Mouse (Mus musculus): ENCODE results near the gene Mettl27. TPM values are rescaled to one million over a fixed set of nuclear protein-coding genes. Genes with fewer than 3 reads are reported as not detected.

The Mettl27 gene
- polyA plus RNA-seq, 1 experiment: 10.9 TPM

- Histone ChIP-seq H3K4me1 (ENCODE audit: control insufficient read depth, insufficient read depth, low read length) (no peaks in the 10 kb centered on the region), H3K27me3 (ENCODE audit: control insufficient read depth, insufficient read depth, low read length) (no peaks in the 10 kb centered on the region), H3K27ac (ENCODE audit: insufficient read depth, low read length) (no peak overlapping the region), H3K4me3 (replicated peaks; ENCODE audit: insufficient read depth, low read depth, low read length) (no peak overlapping the region)
- TF ChIP-seq CTCF (IDR thresholded peaks at IDR 0.05; ENCODE audit: borderline replicate concordance, insufficient read depth, low read depth, low read length): no peak
- TF ChIP-seq POLR2A (IDR thresholded peaks at IDR 0.05; ENCODE audit: borderline replicate concordance, insufficient read depth, low read length): no peak
- 84% methylated on average over 20 of the region's 20 CpGs for WGBS
- DNase-seq: no peak
Observed at GRCm38 (mm10) chr5:134967164-134967944, 35.2 kb downstream of the Mettl27 start.

- Histone ChIP-seq H3K27ac (ENCODE audit: insufficient read depth, low read length) (no peak overlapping the region), H3K27me3 (ENCODE audit: control insufficient read depth, insufficient read depth, low read length) (no peaks in the 10 kb centered on the region), H3K4me1 (ENCODE audit: control insufficient read depth, insufficient read depth, low read length) (no peaks in the 10 kb centered on the region), H3K4me3 (replicated peaks; ENCODE audit: insufficient read depth, low read depth, low read length) (no peak overlapping the region)
- TF ChIP-seq CTCF (IDR thresholded peaks at IDR 0.05; ENCODE audit: borderline replicate concordance, insufficient read depth, low read depth, low read length): no peak
- TF ChIP-seq POLR2A (IDR thresholded peaks at IDR 0.05; ENCODE audit: borderline replicate concordance, insufficient read depth, low read length): no peak
- 92% methylated on average over 8 of the region's 8 CpGs for WGBS
- no peak for DNase-seq
Observed at GRCm38 (mm10) chr5:134970671-134971070, 38.5 kb downstream of the Mettl27 start.

GRCm38 (mm10) chr5:134973081-134973480 is 40.9 kb downstream of the Mettl27 start:
- DNase-seq: no peak
- Histone ChIP-seq H3K27me3 (ENCODE audit: control insufficient read depth, insufficient read depth, low read length) (no peaks in the 10 kb centered on the region), H3K4me3 (replicated peaks; ENCODE audit: insufficient read depth, low read depth, low read length) (no peak overlapping the region), H3K4me1 (ENCODE audit: control insufficient read depth, insufficient read depth, low read length) (no peaks in the 10 kb centered on the region), H3K27ac (ENCODE audit: insufficient read depth, low read length) (no peak overlapping the region)
- TF ChIP-seq POLR2A (IDR thresholded peaks at IDR 0.05; ENCODE audit: borderline replicate concordance, insufficient read depth, low read length) (no peak), CTCF (IDR thresholded peaks at IDR 0.05; ENCODE audit: borderline replicate concordance, insufficient read depth, low read depth, low read length) (no peak)

- Histone ChIP-seq H3K4me1 (ENCODE audit: control insufficient read depth, insufficient read depth, low read length) (no peaks in the 10 kb centered on the region), H3K4me3 (replicated peaks; ENCODE audit: insufficient read depth, low read depth, low read length) (no peak overlapping the region), H3K27ac (ENCODE audit: insufficient read depth, low read length) (no peak overlapping the region), H3K27me3 (ENCODE audit: control insufficient read depth, insufficient read depth, low read length) (no peaks in the 10 kb centered on the region)
- WGBS: 92% methylated on average over 7 of the region's 7 CpGs
- no peak for TF ChIP-seq CTCF (IDR thresholded peaks at IDR 0.05; ENCODE audit: borderline replicate concordance, insufficient read depth, low read depth, low read length)
- no peak for TF ChIP-seq POLR2A (IDR thresholded peaks at IDR 0.05; ENCODE audit: borderline replicate concordance, insufficient read depth, low read length)
- no peak for DNase-seq
Observed at GRCm38 (mm10) chr5:134973526-134973925, 41.4 kb downstream of the Mettl27 start.

- Histone ChIP-seq H3K4me3 (replicated peaks; ENCODE audit: insufficient read depth, low read depth, low read length) (no peak overlapping the region), H3K27ac (ENCODE audit: insufficient read depth, low read length) (no peak overlapping the region), H3K27me3 (ENCODE audit: control insufficient read depth, insufficient read depth, low read length) (no peaks in the 10 kb centered on the region), H3K4me1 (ENCODE audit: control insufficient read depth, insufficient read depth, low read length) (no peaks in the 10 kb centered on the region)
- WGBS: 29% methylated on average over 7 of the region's 7 CpGs
- no peak for TF ChIP-seq POLR2A (IDR thresholded peaks at IDR 0.05; ENCODE audit: borderline replicate concordance, insufficient read depth, low read length)
- TF ChIP-seq CTCF (IDR thresholded peaks at IDR 0.05; ENCODE audit: borderline replicate concordance, insufficient read depth, low read depth, low read length): no peak
- DNase-seq: no peak
Observed at GRCm38 (mm10) chr5:134974294-134974693, 42.1 kb downstream of the Mettl27 start.

GRCm38 (mm10) chr5:134974921-134975320 is 42.8 kb downstream of the Mettl27 start:
- TF ChIP-seq CTCF (IDR thresholded peaks at IDR 0.05; ENCODE audit: borderline replicate concordance, insufficient read depth, low read depth, low read length): no peak
- TF ChIP-seq POLR2A (IDR thresholded peaks at IDR 0.05; ENCODE audit: borderline replicate concordance, insufficient read depth, low read length): no peak
- no peak for DNase-seq
- H3K27ac ChIP-seq (ENCODE audit: insufficient read depth, low read length): no peak overlapping the region
- 51% methylated on average over 2 of the region's 2 CpGs for WGBS
- H3K4me1 ChIP-seq (ENCODE audit: control insufficient read depth, insufficient read depth, low read length): no peaks in the 10 kb centered on the region
- H3K4me3 ChIP-seq (replicated peaks; ENCODE audit: insufficient read depth, low read depth, low read length): no peak overlapping the region
- no peaks in the 10 kb centered on the region for H3K27me3 ChIP-seq (ENCODE audit: control insufficient read depth, insufficient read depth, low read length)

GRCm38 (mm10) chr5:134976164-134976563 is 44.0 kb downstream of the Mettl27 start:
- Histone ChIP-seq H3K4me1 (ENCODE audit: control insufficient read depth, insufficient read depth, low read length) (no peaks in the 10 kb centered on the region), H3K27ac (ENCODE audit: insufficient read depth, low read length) (no peak overlapping the region), H3K4me3 (replicated peaks; ENCODE audit: insufficient read depth, low read depth, low read length) (no peak overlapping the region), H3K27me3 (ENCODE audit: control insufficient read depth, insufficient read depth, low read length) (no peaks in the 10 kb centered on the region)
- no peak for DNase-seq
- 83% methylated on average over 2 of the region's 2 CpGs for WGBS
- TF ChIP-seq POLR2A (IDR thresholded peaks at IDR 0.05; ENCODE audit: borderline replicate concordance, insufficient read depth, low read length) (no peak), CTCF (IDR thresholded peaks at IDR 0.05; ENCODE audit: borderline replicate concordance, insufficient read depth, low read depth, low read length) (no peak)

- Histone ChIP-seq H3K27ac (ENCODE audit: insufficient read depth, low read length) (no peak overlapping the region), H3K4me3 (replicated peaks; ENCODE audit: insufficient read depth, low read depth, low read length) (no peak overlapping the region), H3K4me1 (ENCODE audit: control insufficient read depth, insufficient read depth, low read length) (no peaks in the 10 kb centered on the region), H3K27me3 (ENCODE audit: control insufficient read depth, insufficient read depth, low read length) (no peaks in the 10 kb centered on the region)
- TF ChIP-seq CTCF (IDR thresholded peaks at IDR 0.05; ENCODE audit: borderline replicate concordance, insufficient read depth, low read depth, low read length): no peak
- no peak for TF ChIP-seq POLR2A (IDR thresholded peaks at IDR 0.05; ENCODE audit: borderline replicate concordance, insufficient read depth, low read length)
- no peak for DNase-seq
- WGBS: 82% methylated on average over 14 of the region's 14 CpGs
Observed at GRCm38 (mm10) chr5:134976577-134977250, 44.5 kb downstream of the Mettl27 start.
